Mouse (Mus musculus): ENCODE measurements around the gene Mrrf.

Mrrf gene

GRCm38 (mm10) chr2:36136300-36136941 is at the start of gene Mrrf, which contains the start of gene Rbm18:
Mrrf (plus strand) TSS chr2:36136389.
Rbm18 (minus strand) TSS chr2:36136773.
- DNase-seq (ENCODE audit: low read depth, low spot score): peak; percentile 74

GRCm38 (mm10) chr2:36089190-36089589 is 47.0 kb upstream of the Mrrf start:
- DNase-seq (ENCODE audit: low read depth, low spot score): no peak

- no peak for DNase-seq (ENCODE audit: low read depth, low spot score)
These were observed 45.1 kb upstream of the Mrrf start for GRCm38 (mm10) chr2:36090853-36091741.

- DNase-seq (ENCODE audit: low read depth, low spot score): no peak
These were observed 43.4 kb upstream of the Mrrf start for GRCm38 (mm10) chr2:36092748-36093147.

GRCm38 (mm10) chr2:36093301-36093700 is 42.9 kb upstream of the Mrrf start:
- no peak for DNase-seq (ENCODE audit: low read depth, low spot score)

- DNase-seq (ENCODE audit: low read depth, low spot score): no peak
These were observed 42.2 kb upstream of the Mrrf start for GRCm38 (mm10) chr2:36093914-36094475.

- no peak for DNase-seq (ENCODE audit: low read depth, low spot score)
These were observed 38.9 kb upstream of the Mrrf start for GRCm38 (mm10) chr2:36097129-36097815.

GRCm38 (mm10) chr2:36098021-36098420 is 38.2 kb upstream of the Mrrf start:
- no peak for DNase-seq (ENCODE audit: low read depth, low spot score)

GRCm38 (mm10) chr2:36099739-36100138 is 36.5 kb upstream of the Mrrf start:
- DNase-seq (ENCODE audit: low read depth, low spot score): no peak

GRCm38 (mm10) chr2:36101866-36102558 is 34.2 kb upstream of the Mrrf start:
- no peak for DNase-seq (ENCODE audit: low read depth, low spot score)

GRCm38 (mm10) chr2:36102559-36102946 is 33.6 kb upstream of the Mrrf start:
- no peak for DNase-seq (ENCODE audit: low read depth, low spot score)

GRCm38 (mm10) chr2:36103069-36103554 is 33.1 kb upstream of the Mrrf start:
- no peak for DNase-seq (ENCODE audit: low read depth, low spot score)

- no peak for DNase-seq (ENCODE audit: low read depth, low spot score)
These were observed 32.4 kb upstream of the Mrrf start for GRCm38 (mm10) chr2:36103555-36104367.

GRCm38 (mm10) chr2:36104436-36104955 is 31.7 kb upstream of the Mrrf start:
- no peak for DNase-seq (ENCODE audit: low read depth, low spot score)

GRCm38 (mm10) chr2:36104956-36105741 is 31.0 kb upstream of the Mrrf start, which contains the start of gene Lhx6:
Lhx6 (minus strand) TSS chr2:36105408.
- DNase-seq (ENCODE audit: low read depth, low spot score): no peak

- no peak for DNase-seq (ENCODE audit: low read depth, low spot score)
These were observed 27.6 kb upstream of the Mrrf start for GRCm38 (mm10) chr2:36108615-36109014.

- DNase-seq (ENCODE audit: low read depth, low spot score): no peak
These were observed 23.6 kb upstream of the Mrrf start for GRCm38 (mm10) chr2:36112632-36113031.

- no peak for DNase-seq (ENCODE audit: low read depth, low spot score)
These were observed 9.3 kb upstream of the Mrrf start for GRCm38 (mm10) chr2:36126795-36127429.

- DNase-seq (ENCODE audit: low read depth, low spot score): no peak
These were observed 8.2 kb upstream of the Mrrf start for GRCm38 (mm10) chr2:36127973-36128372.
